Mouse (Mus musculus) midbrain, embryonic 10.5 days (tissue): ENCODE results near the gene Slc35a1. TPM values are rescaled to one million over a fixed set of nuclear protein-coding genes. Genes with fewer than 3 reads are reported as not detected.

Source experiments
- DNase-seq: peaks from one replicate; pipeline ENCODE4 v3.0.0-alpha.2; 2017; ENCODE audit warnings: low spot score
- H3K27ac ChIP-seq: fragments of 300-500 bp; sonication (generic); replicated peaks from 2 replicates; pipeline ENCODE4 v1.5.1; 2016; ENCODE audit warnings: mild to moderate bottlenecking
- H3K27me3 ChIP-seq: fragments of 300-500 bp; sonication (generic); 2 replicates; pipeline ENCODE4 v1.6.1; 2016; ENCODE audit warnings: low read depth, mild to moderate bottlenecking; ENCODE audit not compliant: poor library complexity, severe bottlenecking
- H3K36me3 ChIP-seq: fragments of 300-500 bp; sonication (generic); 2 replicates; pipeline ENCODE4 v1.6.1; 2016; ENCODE audit warnings: mild to moderate bottlenecking, moderate library complexity
- H3K4me1 ChIP-seq: fragments of 300-500 bp; sonication (generic); 2 replicates; pipeline ENCODE4 v1.6.1; 2016
- H3K4me3 ChIP-seq: fragments of 300-500 bp; sonication (generic); 2 replicates; pipeline ENCODE4 v1.5.1; 2016; ENCODE audit warnings: mild to moderate bottlenecking, moderate library complexity
- H3K9me3 ChIP-seq: fragments of 300-500 bp; sonication (generic); replicated peaks from 2 replicates; pipeline ENCODE4 v1.6.1; 2016; ENCODE audit warnings: mild to moderate bottlenecking
- WGBS: fragments of 180-500 bp; shearing (Covaris S2); methylation state at CpG from one replicate; pipeline ENCODE4 v1.1.7; 2016; 5-methylcytosine and 5-hydroxymethylcytosine counted together
- polyA plus RNA-seq: library from polyadenylated mRNA; unstranded; fragments of >200 nt; fragmentation: Nextera tagmentation; extraction: Ambion mirVana; gene quantifications from 2 replicates; pipeline ENCODE4 v1.2.1, GENCODE M21; 2016

The Slc35a1 gene
- polyA plus RNA-seq, 1 experiment from 2014 or later = 68.0 TPM

DNA sequence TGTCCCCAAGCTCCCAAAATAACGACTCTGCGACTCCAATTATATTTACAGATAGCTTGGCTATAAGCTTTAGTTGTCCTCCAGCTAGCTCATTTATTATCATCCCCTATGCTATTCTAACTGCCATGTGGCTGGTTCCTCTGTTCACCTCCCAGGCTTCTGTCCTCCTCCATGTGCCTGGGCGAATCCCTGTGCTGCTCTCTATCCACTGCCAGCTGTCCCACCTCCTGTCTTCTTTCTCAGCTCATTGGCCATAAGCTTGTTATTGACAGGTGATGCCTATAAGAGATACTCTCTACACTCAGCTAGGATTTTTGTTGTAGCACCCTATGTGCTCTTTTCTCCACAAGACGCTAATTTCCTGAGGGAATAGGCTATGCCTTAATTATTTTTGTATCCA lies 49.4 kb downstream of the Slc35a1 start:
- no peak overlapping the region for H3K27ac ChIP-seq
- no peak overlapping the region for H3K4me3 ChIP-seq
- peaks cover 43% of the 10 kb centered on the region for H3K36me3 ChIP-seq
- DNase-seq = no peak
- no peaks in the 10 kb centered on the region for H3K9me3 ChIP-seq
- H3K27me3 ChIP-seq = no peaks in the 10 kb centered on the region
- no peaks in the 10 kb centered on the region for H3K4me1 ChIP-seq
- WGBS = 85% methylated on average over 4 of the region's 4 CpGs

DNA sequence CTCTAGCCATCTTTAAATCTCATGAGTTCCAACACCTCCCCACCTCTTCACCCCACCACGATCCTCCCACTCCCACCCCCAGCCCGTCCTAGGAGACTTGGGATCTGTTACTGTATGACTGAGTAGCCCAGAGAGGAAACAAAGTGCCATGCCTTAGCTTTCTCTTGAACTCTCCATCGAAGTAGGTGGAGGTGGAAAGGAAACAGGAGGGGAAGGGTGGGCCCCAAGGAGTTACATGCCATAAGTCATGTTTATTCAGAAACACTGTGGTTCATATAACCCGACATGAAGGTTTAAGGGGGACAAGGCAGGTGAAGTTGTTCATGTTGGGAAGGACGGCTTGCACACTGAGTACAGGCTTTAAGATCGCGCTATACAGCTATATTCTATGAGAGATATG lies 49.9 kb downstream of the Slc35a1 start:
- no peaks in the 10 kb centered on the region for H3K9me3 ChIP-seq
- H3K27me3 ChIP-seq = no peaks in the 10 kb centered on the region

GRCm38 (mm10) chr4:34636036-34636435 lies 51.2 kb downstream of the Slc35a1 start:
- no peaks in the 10 kb centered on the region for H3K27me3 ChIP-seq
- H3K9me3 ChIP-seq = no peaks in the 10 kb centered on the region
- WGBS = 93% methylated on average over 5 of the region's 5 CpGs
- no peak for DNase-seq
- no peak overlapping the region for H3K27ac ChIP-seq
- no peak overlapping the region for H3K4me3 ChIP-seq
- H3K36me3 ChIP-seq = peaks cover 43% of the 10 kb centered on the region
- H3K4me1 ChIP-seq = no peaks in the 10 kb centered on the region

More for the DNA sequence above, 49.9 kb downstream of the Slc35a1 start:
- DNase-seq = no peak
- WGBS = 96% methylated on average over 7 of the region's 7 CpGs
- Histone ChIP-seq H3K36me3 (peaks cover 42% of the 10 kb centered on the region), H3K27ac (no peak overlapping the region), H3K4me3 (no peak overlapping the region), H3K4me1 (no peaks in the 10 kb centered on the region)

DNA sequence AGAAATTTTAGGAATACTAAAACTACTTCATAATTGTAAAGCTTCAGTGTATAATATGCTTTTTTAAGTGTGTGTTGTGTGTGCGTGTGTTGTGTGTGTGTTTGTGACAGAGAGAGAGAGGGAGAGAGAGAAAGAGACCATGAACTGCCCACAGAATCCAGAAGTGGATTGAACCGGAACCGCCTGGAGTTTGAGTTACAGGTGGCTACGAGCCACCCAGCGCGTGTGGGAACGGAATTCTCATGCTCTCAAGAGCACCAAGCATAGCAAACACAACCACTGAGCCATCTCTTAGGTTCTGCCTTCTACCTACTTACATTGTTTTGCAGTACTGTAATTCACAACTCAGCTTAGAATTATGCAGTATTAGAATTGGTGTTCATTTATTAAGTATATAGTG lies 53.1 kb downstream of the Slc35a1 start:
- Histone ChIP-seq H3K9me3 (no peaks in the 10 kb centered on the region), H3K27ac (no peak overlapping the region), H3K36me3 (peaks cover 42% of the 10 kb centered on the region), H3K4me1 (no peaks in the 10 kb centered on the region), H3K4me3 (no peak overlapping the region), H3K27me3 (no peaks in the 10 kb centered on the region)
- 94% methylated on average over 7 of the region's 7 CpGs for WGBS
- DNase-seq = no peak

DNA sequence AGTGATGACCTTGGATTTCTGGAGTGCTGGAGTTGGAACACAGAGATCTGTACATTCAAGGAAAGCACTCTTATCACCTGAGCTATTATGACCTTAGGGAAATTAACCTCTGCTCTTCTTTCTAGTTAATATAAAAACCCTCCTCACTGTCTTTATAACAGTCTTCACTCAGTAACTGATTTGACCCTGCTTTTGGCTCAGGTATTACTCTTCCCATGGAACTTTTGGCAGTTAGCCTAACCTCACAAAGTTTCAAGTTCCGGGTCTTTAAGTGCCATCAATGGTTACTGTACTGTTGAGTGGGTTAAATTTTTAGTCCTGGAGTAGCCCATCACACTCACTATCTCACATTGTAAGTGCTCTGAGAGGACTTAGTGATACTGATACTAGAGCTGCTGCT lies 57.3 kb downstream of the Slc35a1 start:
- DNase-seq = no peak
- no peaks in the 10 kb centered on the region for H3K9me3 ChIP-seq
- 100% methylated on average over 1 of the region's 1 CpGs for WGBS
- peaks cover 65% of the 10 kb centered on the region for H3K36me3 ChIP-seq
- H3K27me3 ChIP-seq = no peaks in the 10 kb centered on the region
- H3K4me3 ChIP-seq = no peak overlapping the region
- H3K27ac ChIP-seq = no peak overlapping the region
- H3K4me1 ChIP-seq = no peaks in the 10 kb centered on the region

- Histone ChIP-seq H3K27ac (no peak overlapping the region), H3K4me3 (no peak overlapping the region), H3K36me3 (peaks cover 65% of the 10 kb centered on the region), H3K4me1 (no peaks in the 10 kb centered on the region), H3K27me3 (no peaks in the 10 kb centered on the region), H3K9me3 (no peaks in the 10 kb centered on the region)
- DNase-seq = no peak
- 95% methylated on average over 6 of the region's 6 CpGs for WGBS
Observed at GRCm38 (mm10) chr4:34626401-34626800, 60.8 kb downstream of the Slc35a1 start.

DNA sequence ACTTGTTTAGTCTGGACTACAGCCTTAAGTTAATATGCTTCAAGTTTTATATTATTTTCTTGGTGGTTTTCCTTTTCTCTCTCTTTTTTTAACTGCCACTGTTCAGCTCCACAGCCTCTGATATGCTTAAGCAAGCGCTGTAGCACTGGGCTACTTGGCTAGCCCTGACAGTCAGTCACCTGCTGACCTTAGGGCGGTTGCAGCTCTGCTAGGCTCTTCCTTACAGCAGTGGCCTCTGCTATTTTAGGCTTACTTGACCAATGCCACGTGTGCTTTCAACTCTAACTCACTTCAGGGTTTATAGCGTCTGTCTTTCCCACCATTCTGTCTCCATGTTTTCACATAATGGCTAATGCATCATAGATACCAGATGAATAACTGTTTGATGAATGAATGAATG lies 61.7 kb downstream of the Slc35a1 start:
- no peaks in the 10 kb centered on the region for H3K9me3 ChIP-seq
- H3K27ac ChIP-seq = no peak overlapping the region
- H3K4me3 ChIP-seq = no peak overlapping the region
- WGBS = 86% methylated on average over 4 of the region's 4 CpGs
- no peaks in the 10 kb centered on the region for H3K4me1 ChIP-seq
- peaks cover 57% of the 10 kb centered on the region for H3K36me3 ChIP-seq
- no peak for DNase-seq
- H3K27me3 ChIP-seq = no peaks in the 10 kb centered on the region

GRCm38 (mm10) chr4:34616146-34616545 lies 71.1 kb downstream of the Slc35a1 start:
- Histone ChIP-seq H3K27ac (no peak overlapping the region), H3K36me3 (0 out of 2 replicates have a peak, but pooled peaks cover 5% of the 10 kb centered on the region), H3K4me1 (peaks cover 25% of the 10 kb centered on the region), H3K9me3 (no peaks in the 10 kb centered on the region), H3K4me3 (peak overlapping the region; percentile 89), H3K27me3 (no peaks in the 10 kb centered on the region)
- 60% methylated on average over 8 of the region's 8 CpGs for WGBS
- DNase-seq = no peak

- Histone ChIP-seq H3K27me3 (no peaks in the 10 kb centered on the region), H3K27ac (peak overlapping the region; percentile 93), H3K36me3 (peaks cover 13% of the 10 kb centered on the region), H3K4me1 (peaks cover 25% of the 10 kb centered on the region), H3K4me3 (peak overlapping the region; percentile 89), H3K9me3 (no peaks in the 10 kb centered on the region)
- 3% methylated on average over 13 of the region's 13 CpGs for WGBS
- peak; percentile 23 for DNase-seq
Observed at GRCm38 (mm10) chr4:34615303-34615702, 71.9 kb downstream of the Slc35a1 start.

GRCm38 (mm10) chr4:34614630-34615094 lies 72.6 kb downstream of the Slc35a1 start, which contains the start of the genes Orc3 and Rars2:
TSS of gene Orc3 (minus strand) at chr4:34614944.
TSS of gene Rars2 (plus strand) at chr4:34614957.
- peak within 1 kb of the TSS; percentile 93 for H3K27ac ChIP-seq
- H3K9me3 ChIP-seq = no peaks in the 10 kb centered on the region
- WGBS = 0% methylated on average over 42 of the region's 42 CpGs

GRCm38 (mm10) chr4:34613571-34614145 lies 73.6 kb downstream of the Slc35a1 start:
- no peak for DNase-seq
- H3K27ac ChIP-seq = peak overlapping the region; percentile 93; the same call in 1 of the 2 replicates

More at GRCm38 (mm10) chr4:34614630-34615094, 72.6 kb downstream of the Slc35a1 start, which contains the start of the genes Orc3 and Rars2:
- peak; percentile 89 for DNase-seq
- peak within 1 kb of the TSS; percentile 89 for H3K4me3 ChIP-seq
- H3K36me3 ChIP-seq = peaks cover 14% of the 10 kb centered on the region
- H3K27me3 ChIP-seq = no peaks in the 10 kb centered on the region
- peaks cover 25% of the 10 kb centered on the region for H3K4me1 ChIP-seq

More at GRCm38 (mm10) chr4:34613571-34614145, 73.6 kb downstream of the Slc35a1 start:
- H3K36me3 ChIP-seq = peaks cover 24% of the 10 kb centered on the region
- peak overlapping the region; percentile 89 for H3K4me3 ChIP-seq
- H3K4me1 ChIP-seq = peaks cover 25% of the 10 kb centered on the region
- H3K9me3 ChIP-seq = no peaks in the 10 kb centered on the region
- WGBS = 87% methylated on average over 6 of the region's 6 CpGs
- no peaks in the 10 kb centered on the region for H3K27me3 ChIP-seq
